Mouse (Mus musculus) heart, embryonic 13.5 days (tissue): ENCODE results near the gene Hectd3. TPM values are rescaled to one million over a fixed set of nuclear protein-coding genes. Genes with fewer than 3 reads are reported as not detected.

ENCODE experiments used
- ATAC-seq: fragments of 200-750 bp; cut with Nextera tagmentation; 2 replicates; pipeline ENCODE4 v1.8.0; 2017; ENCODE audit warnings: moderate TSS enrichment; ENCODE audit not compliant: insufficient number of reproducible peaks, low FRiP score, low TSS enrichment; ENCODE audit errors: extremely low read depth
- H3K27ac ChIP-seq: fragments of 300-500 bp; sonication (generic); replicated peaks from 2 replicates; pipeline ENCODE4 v1.5.1; 2015; ENCODE audit warnings: moderate library complexity, mild to moderate bottlenecking, inconsistent platforms
- H3K27me3 ChIP-seq: fragments of 300-500 bp; sonication (generic); replicated peaks from 2 replicates; pipeline ENCODE4 v1.6.1; 2015; ENCODE audit warnings: mild to moderate bottlenecking, inconsistent platforms
- H3K36me3 ChIP-seq: fragments of 300-500 bp; sonication (generic); 2 replicates; pipeline ENCODE4 v1.6.1; 2015; ENCODE audit warnings: mild to moderate bottlenecking, inconsistent platforms
- H3K4me1 ChIP-seq: fragments of 300-500 bp; sonication (generic); 2 replicates; pipeline ENCODE4 v1.6.1; 2015; ENCODE audit warnings: inconsistent platforms
- H3K4me2 ChIP-seq: fragments of 300-500 bp; sonication (generic); 2 replicates; pipeline ENCODE4 v1.6.1; 2015; ENCODE audit warnings: inconsistent platforms, mild to moderate bottlenecking, moderate library complexity
- H3K4me3 ChIP-seq: fragments of 300-500 bp; sonication (generic); 2 replicates; pipeline ENCODE4 v1.5.1; 2015; ENCODE audit warnings: moderate library complexity, mild to moderate bottlenecking, inconsistent platforms
- H3K9ac ChIP-seq: fragments of 300-500 bp; sonication (generic); 2 replicates; pipeline ENCODE4 v1.6.1; 2015; ENCODE audit warnings: inconsistent platforms, mild to moderate bottlenecking, moderate library complexity
- H3K9me3 ChIP-seq: fragments of 300-500 bp; sonication (generic); 2 replicates; pipeline ENCODE4 v1.6.1; 2016; ENCODE audit warnings: inconsistent platforms
- WGBS: fragments of 180-500 bp; shearing (Covaris S2); methylation state at CpG from one replicate; pipeline ENCODE4 v1.1.7; 2015; ENCODE audit warnings: mixed read lengths; 5-methylcytosine and 5-hydroxymethylcytosine counted together
- polyA plus RNA-seq: library from polyadenylated mRNA; unstranded; fragments of >200 nt; fragmentation: Nextera tagmentation; extraction: Ambion mirVana; gene quantifications from 2 replicates; pipeline ENCODE4 v1.2.1, GENCODE M21; 2015

Gene Hectd3
- polyA plus RNA-seq, 1 experiment from 2014 or later: 5.1 TPM

- ATAC-seq: no peak
- 89% methylated on average over 17 of the region's 17 CpGs for WGBS
- H3K36me3 ChIP-seq: peaks cover 61% of the 10 kb centered on the region
These were observed 4.5 kb downstream of the Hectd3 start for GRCm38 (mm10) chr4:116999513-117000154.

GRCm38 (mm10) chr4:117001957-117002356 is 6.8 kb downstream of the Hectd3 start:
- Histone ChIP-seq H3K4me1 (no peaks in the 10 kb centered on the region), H3K27ac (no peak overlapping the region), H3K9me3 (no peaks in the 10 kb centered on the region), H3K27me3 (no peaks in the 10 kb centered on the region), H3K9ac (no peak overlapping the region), H3K4me3 (no peak overlapping the region), H3K4me2 (no peak overlapping the region), H3K36me3 (peaks cover 62% of the 10 kb centered on the region)
- WGBS: 85% methylated on average over 16 of the region's 16 CpGs
- no peak for ATAC-seq

More at GRCm38 (mm10) chr4:116999513-117000154, 4.5 kb downstream of the Hectd3 start:
- Histone ChIP-seq H3K9ac (no peak overlapping the region), H3K4me3 (no peak overlapping the region), H3K4me2 (no peak overlapping the region), H3K27me3 (peaks cover 8% of the 10 kb centered on the region; the same call in 1 of the 2 replicates), H3K4me1 (peaks cover 14% of the 10 kb centered on the region), H3K27ac (no peak overlapping the region), H3K9me3 (no peaks in the 10 kb centered on the region)

- 54% methylated on average over 38 of the region's 38 CpGs for WGBS
- Histone ChIP-seq H3K4me1 (no peaks in the 10 kb centered on the region), H3K9me3 (no peaks in the 10 kb centered on the region), H3K4me2 (no peak overlapping the region), H3K4me3 (no peak overlapping the region), H3K27me3 (no peaks in the 10 kb centered on the region), H3K36me3 (peaks cover 62% of the 10 kb centered on the region), H3K27ac (no peak overlapping the region), H3K9ac (peak overlapping the region; percentile 40; the same call in 1 of the 2 replicates)
- ATAC-seq: no peak; the same call in 1 of the 2 replicates
These were observed 7.7 kb downstream of the Hectd3 start for GRCm38 (mm10) chr4:117002543-117003521.

GRCm38 (mm10) chr4:117004649-117005048 is 9.5 kb downstream of the Hectd3 start:
- WGBS: 82% methylated on average over 4 of the region's 4 CpGs
- H3K27ac ChIP-seq: no peak overlapping the region
- H3K4me1 ChIP-seq: no peaks in the 10 kb centered on the region
- no peaks in the 10 kb centered on the region for H3K9me3 ChIP-seq
- no peaks in the 10 kb centered on the region for H3K27me3 ChIP-seq
- H3K4me2 ChIP-seq: no peak overlapping the region
- ATAC-seq: no peak
- H3K36me3 ChIP-seq: peaks cover 45% of the 10 kb centered on the region
- no peak overlapping the region for H3K9ac ChIP-seq
- no peak overlapping the region for H3K4me3 ChIP-seq

GRCm38 (mm10) chr4:117005611-117006400 is 10.7 kb downstream of the Hectd3 start:
- Histone ChIP-seq H3K27me3 (no peaks in the 10 kb centered on the region), H3K4me1 (no peaks in the 10 kb centered on the region), H3K4me3 (no peak overlapping the region), H3K9me3 (no peaks in the 10 kb centered on the region), H3K4me2 (no peak overlapping the region), H3K27ac (no peak overlapping the region), H3K36me3 (peaks cover 34% of the 10 kb centered on the region), H3K9ac (no peak overlapping the region)
- 70% methylated on average over 7 of the region's 7 CpGs for WGBS
- no peak for ATAC-seq

- no peak overlapping the region for H3K4me2 ChIP-seq
- peaks cover 23% of the 10 kb centered on the region for H3K36me3 ChIP-seq
- no peak overlapping the region for H3K9ac ChIP-seq
- H3K4me1 ChIP-seq: no peaks in the 10 kb centered on the region
- H3K9me3 ChIP-seq: no peaks in the 10 kb centered on the region
- WGBS: 61% methylated on average over 3 of the region's 3 CpGs
- no peak for ATAC-seq
- H3K4me3 ChIP-seq: no peak overlapping the region
- H3K27me3 ChIP-seq: no peaks in the 10 kb centered on the region
- H3K27ac ChIP-seq: no peak overlapping the region
These were observed 11.9 kb downstream of the Hectd3 start for GRCm38 (mm10) chr4:117007058-117007457.

- no peaks in the 10 kb centered on the region for H3K27me3 ChIP-seq
- no peak for ATAC-seq
- WGBS: 77% methylated on average over 5 of the region's 5 CpGs
- H3K27ac ChIP-seq: no peak overlapping the region
- no peak overlapping the region for H3K4me3 ChIP-seq
- H3K36me3 ChIP-seq: no peaks in the 10 kb centered on the region
- H3K4me1 ChIP-seq: no peaks in the 10 kb centered on the region
- no peak overlapping the region for H3K9ac ChIP-seq
- no peaks in the 10 kb centered on the region for H3K9me3 ChIP-seq
- H3K4me2 ChIP-seq: no peak overlapping the region
These were observed 15.1 kb downstream of the Hectd3 start for GRCm38 (mm10) chr4:117010231-117010630.

- no peaks in the 10 kb centered on the region for H3K4me1 ChIP-seq
- 75% methylated on average over 6 of the region's 6 CpGs for WGBS
- no peak overlapping the region for H3K4me2 ChIP-seq
- no peak for ATAC-seq
- no peak overlapping the region for H3K9ac ChIP-seq
- no peak overlapping the region for H3K27ac ChIP-seq
- H3K27me3 ChIP-seq: no peaks in the 10 kb centered on the region
- H3K9me3 ChIP-seq: no peaks in the 10 kb centered on the region
- no peak overlapping the region for H3K4me3 ChIP-seq
- H3K36me3 ChIP-seq: no peaks in the 10 kb centered on the region
These were observed 18.5 kb downstream of the Hectd3 start for GRCm38 (mm10) chr4:117013596-117013995.

GRCm38 (mm10) chr4:117014901-117015415 is 19.8 kb downstream of the Hectd3 start:
- H3K27ac ChIP-seq: no peak overlapping the region
- no peak for ATAC-seq
- H3K4me3 ChIP-seq: no peak overlapping the region
- H3K9me3 ChIP-seq: no peaks in the 10 kb centered on the region
- H3K9ac ChIP-seq: no peak overlapping the region
- H3K4me1 ChIP-seq: peaks cover 6% of the 10 kb centered on the region
- H3K36me3 ChIP-seq: no peaks in the 10 kb centered on the region
- WGBS: 42% methylated on average over 4 of the region's 4 CpGs
- no peaks in the 10 kb centered on the region for H3K27me3 ChIP-seq
- H3K4me2 ChIP-seq: no peak overlapping the region

GRCm38 (mm10) chr4:117017738-117018137 is 22.6 kb downstream of the Hectd3 start:
- no peak overlapping the region for H3K27ac ChIP-seq
- H3K4me3 ChIP-seq: no peak overlapping the region
- no peaks in the 10 kb centered on the region for H3K27me3 ChIP-seq
- no peak for ATAC-seq
- no peak overlapping the region for H3K4me2 ChIP-seq
- H3K36me3 ChIP-seq: peaks cover 8% of the 10 kb centered on the region
- no peak overlapping the region for H3K9ac ChIP-seq
- H3K4me1 ChIP-seq: peaks cover 14% of the 10 kb centered on the region
- no peaks in the 10 kb centered on the region for H3K9me3 ChIP-seq
- WGBS: 83% methylated on average over 2 of the region's 2 CpGs

- WGBS: 81% methylated on average over 7 of the region's 7 CpGs
- no peak overlapping the region for H3K9ac ChIP-seq
- peaks cover 14% of the 10 kb centered on the region for H3K36me3 ChIP-seq
- ATAC-seq: no peak
- H3K4me3 ChIP-seq: no peak overlapping the region
- H3K4me1 ChIP-seq: peaks cover 14% of the 10 kb centered on the region
- H3K4me2 ChIP-seq: no peak overlapping the region
- no peaks in the 10 kb centered on the region for H3K9me3 ChIP-seq
- no peak overlapping the region for H3K27ac ChIP-seq
- H3K27me3 ChIP-seq: no peaks in the 10 kb centered on the region
These were observed 23.2 kb downstream of the Hectd3 start for GRCm38 (mm10) chr4:117018327-117018726.
